Mouse (Mus musculus): Measurements from ENCODE around the gene Ntng1. TPM values are rescaled to one million over a fixed set of nuclear protein-coding genes. Genes with fewer than 3 reads are reported as not detected.

Gene Ntng1
- polyA plus RNA-seq, 1 experiment from 2014 or later = 2.2 TPM

- ATAC-seq (ENCODE audit: insufficient number of reproducible peaks, low FRiP score, low TSS enrichment, low read depth) (no peak), DNase-seq (ENCODE audit: low spot score) (no peak)
- H3K36me3 ChIP-seq (ENCODE audit: control insufficient read depth, insufficient read depth, low read length) = no peaks in the 10 kb centered on the region
- H3K9ac ChIP-seq (ENCODE audit: low read length) = no peak overlapping the region
- no peak overlapping the region for H3K27ac ChIP-seq (replicated peaks; ENCODE audit: low read depth, low read length)
- peaks cover 3% of the 10 kb centered on the region; the same call in 1 of the 2 replicates for H3K4me1 ChIP-seq (ENCODE audit: control insufficient read depth, insufficient read depth, low read length)
- WGBS = 72% methylated on average over 4 of the region's 4 CpGs
- H3K4me2 ChIP-seq (ENCODE audit: low read depth, severe bottlenecking) = no peak overlapping the region
- H3K27me3 ChIP-seq (ENCODE audit: control insufficient read depth, insufficient read depth, low read length) = no peaks in the 10 kb centered on the region
- no peaks in the 10 kb centered on the region for H3K9me3 ChIP-seq (ENCODE audit: control insufficient read depth, low read length)
- no peak overlapping the region for H3K4me3 ChIP-seq (ENCODE audit: low read depth, low read length)
Measured at GRCm38 (mm10) chr3:109923788-109924187, 220.0 kb downstream of the Ntng1 start.

GRCm38 (mm10) chr3:109918996-109919395 lies 224.8 kb downstream of the Ntng1 start:
- Histone ChIP-seq H3K36me3 (ENCODE audit: control insufficient read depth, insufficient read depth, low read length) (no peaks in the 10 kb centered on the region), H3K27me3 (ENCODE audit: control insufficient read depth, insufficient read depth, low read length) (no peaks in the 10 kb centered on the region), H3K4me1 (ENCODE audit: control insufficient read depth, insufficient read depth, low read length) (peaks cover 3% of the 10 kb centered on the region; the same call in 1 of the 2 replicates), H3K4me2 (ENCODE audit: low read depth, severe bottlenecking) (no peak overlapping the region), H3K4me3 (ENCODE audit: low read depth, low read length) (no peak overlapping the region), H3K9me3 (ENCODE audit: control insufficient read depth, low read length) (no peaks in the 10 kb centered on the region), H3K27ac (replicated peaks; ENCODE audit: low read depth, low read length) (no peak overlapping the region), H3K9ac (ENCODE audit: low read length) (no peak overlapping the region)
- DNase-seq (ENCODE audit: low spot score) (no peak), ATAC-seq (ENCODE audit: insufficient number of reproducible peaks, low FRiP score, low TSS enrichment, low read depth) (no peak)
- 36% methylated on average over 3 of the region's 3 CpGs for WGBS

GRCm38 (mm10) chr3:109917926-109918694 lies 225.7 kb downstream of the Ntng1 start:
- Histone ChIP-seq H3K4me1 (ENCODE audit: control insufficient read depth, insufficient read depth, low read length) (peaks cover 3% of the 10 kb centered on the region; the same call in 1 of the 2 replicates), H3K27me3 (ENCODE audit: control insufficient read depth, insufficient read depth, low read length) (no peaks in the 10 kb centered on the region), H3K36me3 (ENCODE audit: control insufficient read depth, insufficient read depth, low read length) (no peaks in the 10 kb centered on the region), H3K27ac (replicated peaks; ENCODE audit: low read depth, low read length) (no peak overlapping the region), H3K4me3 (ENCODE audit: low read depth, low read length) (no peak overlapping the region), H3K4me2 (ENCODE audit: low read depth, severe bottlenecking) (no peak overlapping the region), H3K9me3 (ENCODE audit: control insufficient read depth, low read length) (no peaks in the 10 kb centered on the region), H3K9ac (ENCODE audit: low read length) (no peak overlapping the region)
- ATAC-seq (ENCODE audit: insufficient number of reproducible peaks, low FRiP score, low TSS enrichment, low read depth) = no peak
- WGBS = 70% methylated on average over 8 of the region's 8 CpGs
- no peak for DNase-seq (ENCODE audit: low spot score)

GRCm38 (mm10) chr3:109917077-109917476 lies 226.7 kb downstream of the Ntng1 start:
- no peak for DNase-seq (ENCODE audit: low spot score)
- no peaks in the 10 kb centered on the region for H3K36me3 ChIP-seq (ENCODE audit: control insufficient read depth, insufficient read depth, low read length)
- H3K4me3 ChIP-seq (ENCODE audit: low read depth, low read length) = no peak overlapping the region
- no peak overlapping the region for H3K9ac ChIP-seq (ENCODE audit: low read length)
- no peaks in the 10 kb centered on the region for H3K9me3 ChIP-seq (ENCODE audit: control insufficient read depth, low read length)
- H3K4me2 ChIP-seq (ENCODE audit: low read depth, severe bottlenecking) = no peak overlapping the region
- H3K27ac ChIP-seq (replicated peaks; ENCODE audit: low read depth, low read length) = no peak overlapping the region
- peaks cover 3% of the 10 kb centered on the region; the same call in 1 of the 2 replicates for H3K4me1 ChIP-seq (ENCODE audit: control insufficient read depth, insufficient read depth, low read length)
- ATAC-seq (ENCODE audit: insufficient number of reproducible peaks, low FRiP score, low TSS enrichment, low read depth) = no peak
- H3K27me3 ChIP-seq (ENCODE audit: control insufficient read depth, insufficient read depth, low read length) = no peaks in the 10 kb centered on the region
- 47% methylated on average over 4 of the region's 4 CpGs for WGBS

- no peak for DNase-seq (ENCODE audit: low spot score)
- no peak overlapping the region for H3K27ac ChIP-seq (replicated peaks; ENCODE audit: low read depth, low read length)
- H3K9me3 ChIP-seq (ENCODE audit: control insufficient read depth, low read length) = no peaks in the 10 kb centered on the region
- no peak overlapping the region for H3K4me3 ChIP-seq (ENCODE audit: low read depth, low read length)
- 86% methylated on average over 5 of the region's 5 CpGs for WGBS
- H3K9ac ChIP-seq (ENCODE audit: low read length) = no peak overlapping the region
- no peaks in the 10 kb centered on the region for H3K27me3 ChIP-seq (ENCODE audit: control insufficient read depth, insufficient read depth, low read length)
- H3K4me2 ChIP-seq (ENCODE audit: low read depth, severe bottlenecking) = no peak overlapping the region
- H3K36me3 ChIP-seq (ENCODE audit: control insufficient read depth, insufficient read depth, low read length) = no peaks in the 10 kb centered on the region
- peaks cover 3% of the 10 kb centered on the region; the same call in 1 of the 2 replicates for H3K4me1 ChIP-seq (ENCODE audit: control insufficient read depth, insufficient read depth, low read length)
- no peak for ATAC-seq (ENCODE audit: insufficient number of reproducible peaks, low FRiP score, low TSS enrichment, low read depth)
Measured at GRCm38 (mm10) chr3:109914226-109914625, 229.6 kb downstream of the Ntng1 start.

- H3K36me3 ChIP-seq (ENCODE audit: control insufficient read depth, insufficient read depth, low read length) = no peaks in the 10 kb centered on the region
- no peaks in the 10 kb centered on the region for H3K27me3 ChIP-seq (ENCODE audit: control insufficient read depth, insufficient read depth, low read length)
- H3K9me3 ChIP-seq (ENCODE audit: control insufficient read depth, low read length) = no peaks in the 10 kb centered on the region
- no peak overlapping the region for H3K4me2 ChIP-seq (ENCODE audit: low read depth, severe bottlenecking)
- 0% methylated on average over 1 of the region's 1 CpGs for WGBS
- H3K9ac ChIP-seq (ENCODE audit: low read length) = no peak overlapping the region
- H3K4me1 ChIP-seq (ENCODE audit: control insufficient read depth, insufficient read depth, low read length) = no peaks in the 10 kb centered on the region
- no peak overlapping the region for H3K27ac ChIP-seq (replicated peaks; ENCODE audit: low read depth, low read length)
- ATAC-seq (ENCODE audit: insufficient number of reproducible peaks, low FRiP score, low TSS enrichment, low read depth) (peak; percentile 87), DNase-seq (ENCODE audit: low spot score) (peak; percentile 41)
- H3K4me3 ChIP-seq (ENCODE audit: low read depth, low read length) = no peak overlapping the region
Measured at GRCm38 (mm10) chr3:109890600-109890999, 253.2 kb downstream of the Ntng1 start.

GRCm38 (mm10) chr3:109885672-109886071 lies 258.1 kb downstream of the Ntng1 start:
- no peak overlapping the region for H3K4me3 ChIP-seq (ENCODE audit: low read depth, low read length)
- no peak overlapping the region for H3K4me2 ChIP-seq (ENCODE audit: low read depth, severe bottlenecking)
- ATAC-seq (ENCODE audit: insufficient number of reproducible peaks, low FRiP score, low TSS enrichment, low read depth) (no peak), DNase-seq (ENCODE audit: low spot score) (no peak)
- 76% methylated on average over 4 of the region's 4 CpGs for WGBS
- no peak overlapping the region for H3K27ac ChIP-seq (replicated peaks; ENCODE audit: low read depth, low read length)
- no peaks in the 10 kb centered on the region for H3K9me3 ChIP-seq (ENCODE audit: control insufficient read depth, low read length)
- H3K4me1 ChIP-seq (ENCODE audit: control insufficient read depth, insufficient read depth, low read length) = no peaks in the 10 kb centered on the region
- H3K27me3 ChIP-seq (ENCODE audit: control insufficient read depth, insufficient read depth, low read length) = no peaks in the 10 kb centered on the region
- no peak overlapping the region for H3K9ac ChIP-seq (ENCODE audit: low read length)
- H3K36me3 ChIP-seq (ENCODE audit: control insufficient read depth, insufficient read depth, low read length) = no peaks in the 10 kb centered on the region

- DNase-seq (ENCODE audit: low spot score) (no peak), ATAC-seq (ENCODE audit: insufficient number of reproducible peaks, low FRiP score, low TSS enrichment, low read depth) (no peak)
- Histone ChIP-seq H3K4me3 (ENCODE audit: low read depth, low read length) (no peak overlapping the region), H3K4me1 (ENCODE audit: control insufficient read depth, insufficient read depth, low read length) (no peaks in the 10 kb centered on the region), H3K9me3 (ENCODE audit: control insufficient read depth, low read length) (no peaks in the 10 kb centered on the region), H3K4me2 (ENCODE audit: low read depth, severe bottlenecking) (no peak overlapping the region), H3K36me3 (ENCODE audit: control insufficient read depth, insufficient read depth, low read length) (no peaks in the 10 kb centered on the region), H3K9ac (ENCODE audit: low read length) (no peak overlapping the region), H3K27me3 (ENCODE audit: control insufficient read depth, insufficient read depth, low read length) (no peaks in the 10 kb centered on the region), H3K27ac (replicated peaks; ENCODE audit: low read depth, low read length) (no peak overlapping the region)
- WGBS = 84% methylated on average over 4 of the region's 4 CpGs
Measured at GRCm38 (mm10) chr3:109879061-109879460, 264.8 kb downstream of the Ntng1 start.
